Mouse (Mus musculus) adrenal gland, postnatal 14 days (tissue): Measurements from ENCODE around the gene Eif1. TPM values are rescaled to one million over a fixed set of nuclear protein-coding genes. Genes with fewer than 3 reads are reported as not detected.
A peak's percentile ranks its signal among the peaks of the same experiment; 100 is the strongest.
"Not testable (repeated sequence)": the region's sequence is repeated elsewhere in the genome, so short reads cannot be mapped to it uniquely, and the experiment has no call there.

Experiments
- DNase-seq: peaks from one replicate; pipeline ENCODE4 v3.0.0; 2021; ENCODE audit warnings: mixed read lengths
- total RNA-seq: library from RNA; stranded (reverse); gene quantifications from 2 replicates; pipeline ENCODE4 v1.2.3, GENCODE M21; 2021

Eif1 gene
- total RNA-seq, 1 experiment from 2014 or later = 1,021 TPM

GRCm38 (mm10) chr11:100312096-100312679 is 7.5 kb upstream of the Eif1 start:
- peak; percentile 38 for DNase-seq

GRCm38 (mm10) chr11:100313424-100313823 is 6.3 kb upstream of the Eif1 start:
- no peak for DNase-seq

GRCm38 (mm10) chr11:100315439-100315838 is 4.2 kb upstream of the Eif1 start:
- DNase-seq = no peak

GRCm38 (mm10) chr11:100317826-100318380 is 1.8 kb upstream of the Eif1 start:
- DNase-seq = no peak

GRCm38 (mm10) chr11:100318529-100319451 is 895 bp upstream of the Eif1 start:
- DNase-seq = no peak

GRCm38 (mm10) chr11:100320172-100320630 is 516 bp downstream of the Eif1 start:
- peak; percentile 99 for DNase-seq

GRCm38 (mm10) chr11:100320701-100321410 is 1.2 kb downstream of the Eif1 start:
- not testable (repeated sequence) for DNase-seq

- DNase-seq = not testable (repeated sequence)
These were observed 2.0 kb downstream of the Eif1 start for GRCm38 (mm10) chr11:100321479-100322305.

GRCm38 (mm10) chr11:100322591-100323258 is 3.0 kb downstream of the Eif1 start:
- no peak for DNase-seq

- peak; percentile 83 for DNase-seq
These were observed 3.9 kb downstream of the Eif1 start for GRCm38 (mm10) chr11:100323578-100323977.

- DNase-seq = no peak
These were observed 5.5 kb downstream of the Eif1 start for GRCm38 (mm10) chr11:100325062-100325629.

GRCm38 (mm10) chr11:100327316-100327715 is 7.6 kb downstream of the Eif1 start:
- DNase-seq = peak; percentile 47

GRCm38 (mm10) chr11:100327761-100328160 is 8.1 kb downstream of the Eif1 start:
- no peak for DNase-seq

- no peak for DNase-seq
These were observed 10.6 kb downstream of the Eif1 start for GRCm38 (mm10) chr11:100330235-100330634.

- DNase-seq = not testable (repeated sequence)
These were observed 11.2 kb downstream of the Eif1 start for GRCm38 (mm10) chr11:100330816-100331375.

- DNase-seq = no peak
These were observed 13.3 kb downstream of the Eif1 start for GRCm38 (mm10) chr11:100332766-100333515.

- DNase-seq = no peak
These were observed 14.3 kb downstream of the Eif1 start, which contains the start of gene Gast for GRCm38 (mm10) chr11:100333944-100334457. TSS of gene Gast (plus strand) at chr11:100334407.

- no peak for DNase-seq
These were observed 16.0 kb downstream of the Eif1 start for GRCm38 (mm10) chr11:100335731-100336130.

GRCm38 (mm10) chr11:100344269-100344668 is 24.6 kb downstream of the Eif1 start:
- DNase-seq = no peak
